Mouse (Mus musculus): ENCODE results near the gene Ctbs.
A peak's percentile ranks its signal among the peaks of the same experiment; 100 is the strongest.

Ctbs gene

DNA sequence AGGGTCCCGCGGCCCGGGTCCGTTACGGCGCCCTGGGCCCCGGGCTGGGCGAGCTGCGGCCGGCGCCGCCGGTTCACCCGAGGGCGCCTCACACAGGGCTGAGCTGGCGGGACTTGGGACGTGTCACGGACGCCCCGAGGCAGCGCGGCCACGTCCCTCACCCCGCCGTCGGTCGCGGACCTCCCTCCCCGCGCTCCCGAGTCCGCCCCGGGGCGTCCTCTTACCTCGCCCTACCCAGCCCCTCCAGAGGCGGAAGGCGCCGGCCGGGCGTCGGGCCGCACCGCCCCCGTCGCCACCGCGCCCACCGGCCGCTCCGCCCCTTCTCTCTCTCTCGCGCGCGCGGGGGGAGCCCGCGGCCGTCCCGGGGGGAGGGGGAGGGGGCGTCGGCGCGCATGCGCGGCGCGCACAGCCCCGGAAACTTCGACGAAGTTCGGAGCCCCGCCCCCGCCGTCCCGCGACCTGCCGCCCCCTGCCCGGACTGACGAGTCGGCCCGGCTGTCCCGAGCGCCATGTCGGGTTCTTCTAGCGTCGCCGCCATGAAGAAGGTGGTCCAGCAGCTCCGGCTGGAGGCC is 49.9 kb downstream of the Ctbs start, which contains the start of the genes Spata1 and Gng5:
Spata1 (minus strand) TSS at position 323 of the 572 bp plus-strand sequence.
Gng5 (plus strand) TSS at position 377 of the 572 bp plus-strand sequence.
- peak; percentile 95 for DNase-seq (ENCODE audit: low read depth)

DNA sequence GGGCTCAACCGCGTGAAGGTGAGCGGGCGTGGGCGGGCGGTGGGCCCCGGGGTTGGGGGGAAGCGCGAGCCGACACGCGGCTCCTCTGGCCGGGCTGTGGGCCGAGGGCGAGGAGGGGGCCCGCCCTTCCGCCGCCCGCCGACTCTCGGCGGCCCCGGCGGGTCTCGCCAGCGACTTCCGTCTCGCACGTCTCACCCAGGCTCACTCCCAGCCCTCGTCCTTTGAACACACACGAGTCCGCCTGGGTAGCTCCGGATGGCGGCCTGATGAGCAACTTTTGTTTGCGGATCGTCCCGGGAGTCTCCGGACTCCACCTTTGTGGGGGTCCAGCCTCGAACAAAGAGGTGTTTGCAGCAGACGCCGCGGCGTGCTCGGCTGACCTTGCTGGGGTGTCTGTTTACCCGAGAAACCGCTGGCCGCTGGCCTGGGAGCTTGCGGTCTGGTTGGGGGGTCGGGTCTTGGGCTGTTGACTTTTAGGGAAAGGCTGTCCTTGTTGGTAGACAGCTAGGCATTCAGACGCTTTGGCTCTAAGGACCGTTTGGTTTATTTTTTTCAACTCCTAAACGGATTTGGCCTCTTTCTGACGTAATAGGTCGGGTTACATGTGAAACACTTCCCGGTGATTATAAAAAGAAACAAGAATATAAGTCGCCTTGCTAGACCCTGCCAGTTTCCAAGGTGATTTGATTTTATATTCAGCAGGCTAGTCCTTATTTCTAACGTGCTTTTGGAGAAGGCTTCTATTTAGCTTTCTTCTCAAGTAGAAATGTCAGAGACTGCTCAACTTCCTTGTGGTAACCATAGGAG is 50.6 kb downstream of the Ctbs start:
- DNase-seq (ENCODE audit: low read depth) = peak; percentile 81

DNA sequence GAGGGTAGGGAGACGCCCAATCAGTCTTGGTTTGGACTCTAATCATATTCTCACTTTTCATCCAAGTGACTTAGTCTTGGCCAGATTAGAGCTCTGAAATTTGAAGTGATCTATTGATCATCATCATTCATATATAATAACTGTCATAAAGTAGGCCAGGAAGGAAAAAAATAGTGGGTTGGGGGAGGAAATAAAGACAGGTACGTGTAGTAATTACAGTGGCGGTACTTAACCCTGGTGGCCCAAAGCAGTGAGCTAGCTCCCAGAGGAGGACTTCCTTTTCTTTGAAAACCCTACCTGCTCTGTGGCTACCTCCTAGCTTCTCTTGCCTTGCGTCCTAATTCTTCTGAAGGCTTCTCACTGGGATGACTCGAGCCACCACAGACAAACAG is 51.2 kb downstream of the Ctbs start:
- no peak for DNase-seq (ENCODE audit: low read depth)

DNA sequence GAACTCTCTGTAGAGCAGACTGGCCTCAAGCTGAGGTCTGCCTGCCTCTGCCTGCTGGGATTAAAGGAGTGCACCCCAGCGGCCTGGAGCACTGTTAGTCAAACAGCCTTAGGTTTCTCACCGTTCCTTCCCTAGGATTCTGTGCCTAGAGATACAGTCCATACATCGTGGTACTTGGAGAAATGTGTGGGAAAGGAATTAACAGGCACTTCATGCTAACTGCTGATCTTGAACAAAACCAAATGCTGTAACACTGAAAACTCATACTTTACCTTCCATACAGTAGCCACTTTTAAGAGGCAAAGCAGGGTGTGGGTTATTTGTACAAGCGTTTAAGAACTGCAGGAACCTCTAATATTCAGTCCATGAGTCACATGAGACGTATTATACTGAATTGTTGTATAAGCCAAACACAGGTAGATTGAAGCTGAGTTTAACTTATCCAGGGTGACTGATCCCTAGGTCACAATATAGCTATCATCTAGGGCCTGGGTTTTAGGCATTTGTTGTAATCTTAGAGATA is 52.1 kb downstream of the Ctbs start:
- no peak for DNase-seq (ENCODE audit: low read depth)

DNA sequence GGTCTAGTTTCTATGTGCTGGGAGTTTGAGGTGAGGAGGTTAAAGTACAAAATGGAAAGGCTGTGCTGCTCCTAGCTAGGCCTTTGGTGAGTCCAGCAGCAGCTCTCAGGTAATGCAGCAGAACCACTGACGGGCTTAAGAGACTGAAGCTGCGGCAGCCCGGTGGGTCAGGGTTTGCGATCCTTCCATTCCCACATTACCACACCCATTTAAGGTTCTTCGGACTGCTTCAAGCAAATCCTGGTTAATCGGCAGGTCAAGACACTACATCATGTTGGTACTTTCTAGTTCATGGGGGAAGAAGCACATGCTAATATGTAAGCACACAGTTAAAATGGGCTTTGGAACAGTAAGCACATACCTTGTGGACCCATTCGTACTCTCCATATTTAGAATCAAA is 57.1 kb downstream of the Ctbs start:
- DNase-seq (ENCODE audit: low read depth) = no peak

All from induced T-regulatory cell, adult 2 months (primary cell).